Comparison of ENCODE assay signal across 8 mouse cellular contexts in genomic region chr6:83914183-83914719, GRCm38 (mm10). TPM values are rescaled to one million over a fixed set of nuclear protein-coding genes. Genes with fewer than 3 reads are reported as not detected.
DNase-seq lines count a peak whose midpoint lies in the region; ATAC-seq lines count a peak whose summit lies in the region.

No protein-coding gene starts in this region.

- H3K27ac ChIP-seq in hindbrain, embryonic 14.5 days, result peak overlapping the region; percentile 99

- peak overlapping the region; percentile 99 for H3K9ac ChIP-seq in hindbrain, embryonic 14.5 days

- H3K36me3 ChIP-seq in hindbrain, embryonic 14.5 days (replicated peaks; ENCODE audit: control insufficient read depth, insufficient read depth), result no peaks in the 10 kb centered on the region

- no peaks in the 10 kb centered on the region for H3K9me3 ChIP-seq in hindbrain, embryonic 14.5 days (ENCODE audit: control insufficient read depth, low read length)

- H3K4me1 ChIP-seq in hindbrain, embryonic 14.5 days (replicated peaks; ENCODE audit: control insufficient read depth, insufficient read depth, low read length), result peaks cover 4% of the 10 kb centered on the region

- peak; percentile 96 for DNase-seq in R1 (ENCODE audit: low read depth, low spot score)
- peak; percentile 99 to 100 for DNase-seq in cerebellum, postnatal 25 days
- DNase-seq in frontal cortex, postnatal 25 days (ENCODE audit: low spot score in 2 of 2), result peak; percentile 99
- DNase-seq in hindbrain, embryonic 14.5 days (ENCODE audit: low spot score), result peak; percentile 99
- DNase-seq in layer of hippocampus, postnatal 36 days, result peak; percentile 98 to 99
- peak; percentile 99 for DNase-seq in lung, postnatal 36 days
- DNase-seq in retina, postnatal 1 day, result peak; percentile 97
- peak; percentile 95 to 98 for DNase-seq in urinary bladder, adult 18-20 months (ENCODE audit: low spot score in 2 of 2)

- H3K27me3 ChIP-seq in hindbrain, embryonic 14.5 days (ENCODE audit: control insufficient read depth, insufficient read depth, low read length), result no peaks in the 10 kb centered on the region

- peak; percentile 96 for ATAC-seq in hindbrain, embryonic 14.5 days (ENCODE audit: low FRiP score)

- under 1% methylated on average over 38 of the region's 50 CpGs for WGBS in hindbrain, embryonic 14.5 days

- peak overlapping the region; percentile 99 for H3K4me3 ChIP-seq in hindbrain, embryonic 14.5 days (replicated peaks; ENCODE audit: low read length)

- peak overlapping the region; percentile 83 for H3K4me2 ChIP-seq in hindbrain, embryonic 14.5 days (replicated peaks)

RNA-seq across cellular contexts. Expression of gene Zfp638, which starts 47.3 kb away (rescaled TPM):
- polyA plus RNA-seq in hindbrain, embryonic 14.5 days (2014; fragmentation: Nextera tagmentation; extraction: Ambion mirVana), result 96.5 and 97.4 TPM in 2 replicates
- 100 to 1,000 TPM; 140 to 149 TPM for total RNA-seq in layer of hippocampus, postnatal 36 days (2021)

Comparison
In these comparisons a context has a peak if more than half of its experiments do, and no peak if none do; other contexts are left out.
1. Peak in every context shown above with its lines: DNase-seq, ATAC-seq, H3K4me3 ChIP-seq and H3K27ac ChIP-seq.